Mouse (Mus musculus): Measurements from ENCODE around the gene Cep72. TPM values are rescaled to one million over a fixed set of nuclear protein-coding genes. Genes with fewer than 3 reads are reported as not detected.

The Cep72 gene
- 9.1 and 9.4 TPM in 2 replicates for polyA plus RNA-seq (2016; fragmentation: Nextera tagmentation; extraction: Ambion mirVana)

GRCm38 (mm10) chr13:74061613-74062377, at the start of gene Cep72:
Gene Cep72 (minus strand): TSS chr13:74062299.
- peak; percentile 86 for ATAC-seq
- WGBS (ENCODE audit: insufficient replicate concordance) = 3% methylated on average over 48 of the region's 48 CpGs

GRCm38 (mm10) chr13:74107410-74107809, 45.3 kb upstream of the Cep72 start:
- H3K9me3 ChIP-seq (replicated peaks) = no peaks in the 10 kb centered on the region
- H3K4me2 ChIP-seq = no peak overlapping the region
- WGBS (ENCODE audit: insufficient replicate concordance) = 66% methylated on average over 2 of the region's 2 CpGs
- no peaks in the 10 kb centered on the region for H3K36me3 ChIP-seq
- H3K27ac ChIP-seq = no peak overlapping the region
- no peaks in the 10 kb centered on the region for H3K4me1 ChIP-seq
- no peak for ATAC-seq
- H3K4me3 ChIP-seq = no peak overlapping the region
- H3K27me3 ChIP-seq (replicated peaks) = no peaks in the 10 kb centered on the region
- H3K9ac ChIP-seq = no peak overlapping the region

More at GRCm38 (mm10) chr13:74061613-74062377, at the start of gene Cep72:
- Histone ChIP-seq H3K4me2 (peak within 1 kb of the TSS; percentile 68), H3K36me3 (peaks cover 15% of the 10 kb centered on the region), H3K9ac (peak within 1 kb of the TSS; percentile 85), H3K4me3 (peak within 1 kb of the TSS; percentile 89), H3K9me3 (replicated peaks) (no peaks in the 10 kb centered on the region), H3K27me3 (replicated peaks) (no peaks in the 10 kb centered on the region), H3K4me1 (peaks cover 33% of the 10 kb centered on the region), H3K27ac (peak within 1 kb of the TSS; percentile 87)

- H3K4me1 ChIP-seq = no peaks in the 10 kb centered on the region
- no peak overlapping the region for H3K9ac ChIP-seq
- H3K9me3 ChIP-seq (replicated peaks) = no peaks in the 10 kb centered on the region
- no peaks in the 10 kb centered on the region for H3K27me3 ChIP-seq (replicated peaks)
- ATAC-seq = no peak
- H3K36me3 ChIP-seq = no peaks in the 10 kb centered on the region
- WGBS (ENCODE audit: insufficient replicate concordance) = 63% methylated on average over 7 of the region's 7 CpGs
- no peak overlapping the region for H3K4me2 ChIP-seq
- H3K27ac ChIP-seq = no peak overlapping the region
- no peak overlapping the region for H3K4me3 ChIP-seq
Observed at GRCm38 (mm10) chr13:74104417-74104816, 42.3 kb upstream of the Cep72 start.

- WGBS (ENCODE audit: insufficient replicate concordance) = 66% methylated on average over 4 of the region's 4 CpGs
- ATAC-seq = no peak
- H3K27ac ChIP-seq = no peak overlapping the region
- no peak overlapping the region for H3K4me3 ChIP-seq
- H3K4me1 ChIP-seq = no peaks in the 10 kb centered on the region
- no peaks in the 10 kb centered on the region for H3K27me3 ChIP-seq (replicated peaks)
- no peaks in the 10 kb centered on the region for H3K36me3 ChIP-seq
- no peak overlapping the region for H3K9ac ChIP-seq
- H3K4me2 ChIP-seq = no peak overlapping the region
- no peaks in the 10 kb centered on the region for H3K9me3 ChIP-seq (replicated peaks)
Observed at GRCm38 (mm10) chr13:74102831-74103582, 40.9 kb upstream of the Cep72 start.

- no peak overlapping the region for H3K27ac ChIP-seq
- H3K4me3 ChIP-seq = no peak overlapping the region
- H3K4me1 ChIP-seq = no peaks in the 10 kb centered on the region
- no peak overlapping the region for H3K4me2 ChIP-seq
- no peaks in the 10 kb centered on the region for H3K27me3 ChIP-seq (replicated peaks)
- H3K9ac ChIP-seq = no peak overlapping the region
- 69% methylated on average over 8 of the region's 8 CpGs for WGBS (ENCODE audit: insufficient replicate concordance)
- H3K9me3 ChIP-seq (replicated peaks) = no peaks in the 10 kb centered on the region
- no peaks in the 10 kb centered on the region for H3K36me3 ChIP-seq
- ATAC-seq = no peak
Observed at GRCm38 (mm10) chr13:74102108-74102830, 40.2 kb upstream of the Cep72 start.

GRCm38 (mm10) chr13:74098913-74099312, 36.8 kb upstream of the Cep72 start:
- 65% methylated on average over 6 of the region's 6 CpGs for WGBS (ENCODE audit: insufficient replicate concordance)
- no peak for ATAC-seq
- no peak overlapping the region for H3K27ac ChIP-seq
- H3K4me1 ChIP-seq = no peaks in the 10 kb centered on the region
- no peaks in the 10 kb centered on the region for H3K9me3 ChIP-seq (replicated peaks)
- H3K36me3 ChIP-seq = no peaks in the 10 kb centered on the region
- H3K9ac ChIP-seq = no peak overlapping the region
- no peaks in the 10 kb centered on the region; the same call in 1 of the 2 replicates for H3K27me3 ChIP-seq (replicated peaks)
- no peak overlapping the region for H3K4me3 ChIP-seq
- H3K4me2 ChIP-seq = no peak overlapping the region

GRCm38 (mm10) chr13:74096715-74097363, 34.7 kb upstream of the Cep72 start:
- Histone ChIP-seq H3K9me3 (replicated peaks) (no peaks in the 10 kb centered on the region), H3K4me2 (no peak overlapping the region), H3K36me3 (no peaks in the 10 kb centered on the region), H3K27me3 (replicated peaks) (peaks cover 6% of the 10 kb centered on the region; the same call in 1 of the 2 replicates), H3K4me1 (no peaks in the 10 kb centered on the region), H3K4me3 (no peak overlapping the region), H3K9ac (no peak overlapping the region), H3K27ac (no peak overlapping the region)
- 0 out of 2 replicates have a peak, but pooled peaks have one; percentile 24 for ATAC-seq
- 20% methylated on average over 2 of the region's 2 CpGs for WGBS (ENCODE audit: insufficient replicate concordance)

- H3K36me3 ChIP-seq = no peaks in the 10 kb centered on the region
- no peak overlapping the region for H3K4me3 ChIP-seq
- WGBS (ENCODE audit: insufficient replicate concordance) = 49% methylated on average over 2 of the region's 2 CpGs
- H3K9ac ChIP-seq = no peak overlapping the region
- H3K9me3 ChIP-seq (replicated peaks) = no peaks in the 10 kb centered on the region
- H3K27ac ChIP-seq = no peak overlapping the region
- no peaks in the 10 kb centered on the region for H3K4me1 ChIP-seq
- no peak for ATAC-seq
- no peak overlapping the region for H3K4me2 ChIP-seq
- peaks cover 6% of the 10 kb centered on the region; the same call in 1 of the 2 replicates for H3K27me3 ChIP-seq (replicated peaks)
Observed at GRCm38 (mm10) chr13:74095936-74096335, 33.8 kb upstream of the Cep72 start.

GRCm38 (mm10) chr13:74090265-74090664, 28.2 kb upstream of the Cep72 start:
- H3K4me3 ChIP-seq = no peak overlapping the region
- H3K27ac ChIP-seq = no peak overlapping the region
- no peaks in the 10 kb centered on the region for H3K36me3 ChIP-seq
- H3K4me1 ChIP-seq = no peaks in the 10 kb centered on the region
- no peak overlapping the region for H3K9ac ChIP-seq
- no peak for ATAC-seq
- peaks cover 17% of the 10 kb centered on the region; the same call in 1 of the 2 replicates for H3K27me3 ChIP-seq (replicated peaks)
- no peaks in the 10 kb centered on the region for H3K9me3 ChIP-seq (replicated peaks)
- H3K4me2 ChIP-seq = no peak overlapping the region
- 28% methylated on average over 3 of the region's 3 CpGs for WGBS (ENCODE audit: insufficient replicate concordance)

GRCm38 (mm10) chr13:74073369-74073768, 11.3 kb upstream of the Cep72 start:
- Histone ChIP-seq H3K9me3 (replicated peaks) (no peaks in the 10 kb centered on the region), H3K4me1 (peaks cover 29% of the 10 kb centered on the region), H3K36me3 (no peaks in the 10 kb centered on the region), H3K4me3 (no peak overlapping the region), H3K4me2 (no peak overlapping the region), H3K27me3 (replicated peaks) (peaks cover 40% of the 10 kb centered on the region), H3K9ac (no peak overlapping the region), H3K27ac (no peak overlapping the region)
- WGBS (ENCODE audit: insufficient replicate concordance) = 73% methylated on average over 7 of the region's 7 CpGs
- ATAC-seq = no peak

- Histone ChIP-seq H3K9me3 (replicated peaks) (no peaks in the 10 kb centered on the region), H3K9ac (no peak overlapping the region), H3K4me1 (peaks cover 30% of the 10 kb centered on the region), H3K4me3 (no peak overlapping the region), H3K4me2 (peak overlapping the region; percentile 29), H3K36me3 (no peaks in the 10 kb centered on the region), H3K27ac (peak overlapping the region; percentile 68), H3K27me3 (replicated peaks) (peaks cover 28% of the 10 kb centered on the region)
- no peak for ATAC-seq
- 56% methylated on average over 3 of the region's 3 CpGs for WGBS (ENCODE audit: insufficient replicate concordance)
Observed at GRCm38 (mm10) chr13:74071714-74072113, 9.6 kb upstream of the Cep72 start.

All from liver, embryonic 12.5 days (tissue).